Mouse (Mus musculus): ENCODE results near the gene Neto2.
"Not testable (repeated sequence)": the region's sequence is repeated elsewhere in the genome, so short reads cannot be mapped to it uniquely, and the experiment has no call there.

Neto2 gene

DNA sequence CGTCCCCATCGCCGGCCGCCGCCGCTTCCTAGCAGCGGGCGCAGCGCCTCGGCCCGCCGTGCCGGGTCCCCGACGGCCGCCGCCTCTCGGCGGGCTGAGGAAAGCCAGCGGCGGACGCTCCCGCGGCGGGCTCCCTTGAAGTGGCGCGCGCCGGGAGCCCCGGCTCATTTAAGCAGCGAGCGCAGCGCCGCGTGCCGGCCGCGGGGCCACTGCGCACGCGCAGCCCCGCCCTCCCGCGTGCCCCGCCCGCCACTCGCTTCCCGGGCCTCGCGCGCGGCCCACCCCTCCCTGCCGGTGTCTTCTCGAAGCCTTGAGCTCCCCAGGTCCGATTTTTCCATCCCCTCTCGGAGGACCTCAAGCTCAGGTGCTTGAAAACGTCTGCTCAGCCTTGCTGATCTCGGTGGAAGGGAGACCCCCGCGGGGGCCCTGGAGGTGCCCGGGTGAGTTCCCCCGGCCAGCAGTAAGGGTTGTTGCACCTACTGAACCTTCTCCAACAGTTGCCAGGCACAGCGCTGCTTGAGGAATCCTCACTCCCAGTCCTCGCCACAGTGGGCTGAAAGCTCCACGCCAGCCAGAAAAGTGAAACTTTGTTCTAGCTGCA is at the start of gene Neto2:
Gene Neto2, minus strand, starts transcription at position 174 of the 601 bp plus-strand sequence.
- peak; percentile 58 for DNase-seq (ENCODE audit: low read depth, low spot score)

DNA sequence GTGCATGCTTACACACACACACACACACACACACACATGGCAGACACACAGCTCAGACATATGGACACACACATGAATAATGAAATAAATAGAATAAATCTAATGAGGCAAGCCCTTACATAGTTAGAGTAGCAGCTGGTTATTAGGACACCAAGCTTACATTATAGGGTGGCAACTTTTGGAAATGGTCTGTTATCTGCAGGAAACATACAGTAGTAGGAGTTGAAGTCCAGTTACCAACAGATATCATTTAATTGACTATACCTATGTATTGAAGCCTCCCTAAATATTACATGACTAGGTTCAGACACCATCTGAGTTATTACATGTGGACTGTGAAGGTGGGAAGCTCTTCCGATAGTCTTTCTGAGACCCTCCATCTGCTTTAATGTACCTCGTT is 44.3 kb upstream of the Neto2 start:
- no peak for DNase-seq (ENCODE audit: low read depth, low spot score)

DNA sequence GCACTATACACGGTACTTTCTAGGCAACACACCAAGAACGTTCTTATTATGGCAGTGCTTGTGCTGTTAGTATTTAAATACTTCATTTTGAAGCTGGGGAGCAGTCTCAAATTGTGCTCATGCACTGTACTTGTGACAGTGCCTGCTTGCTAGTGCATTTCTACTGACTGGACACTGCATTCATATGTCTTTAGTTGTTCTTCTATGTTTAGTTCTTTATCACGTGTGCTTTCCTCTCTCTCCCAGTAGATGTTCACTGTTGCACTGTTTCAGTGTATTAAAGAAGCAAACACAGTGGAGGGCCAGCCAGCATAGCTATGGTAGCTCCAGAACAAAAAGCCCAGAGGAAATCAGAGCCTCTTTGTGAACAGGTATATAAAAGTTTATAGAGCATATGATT is 29.8 kb upstream of the Neto2 start:
- DNase-seq (ENCODE audit: low read depth, low spot score), result no peak

DNA sequence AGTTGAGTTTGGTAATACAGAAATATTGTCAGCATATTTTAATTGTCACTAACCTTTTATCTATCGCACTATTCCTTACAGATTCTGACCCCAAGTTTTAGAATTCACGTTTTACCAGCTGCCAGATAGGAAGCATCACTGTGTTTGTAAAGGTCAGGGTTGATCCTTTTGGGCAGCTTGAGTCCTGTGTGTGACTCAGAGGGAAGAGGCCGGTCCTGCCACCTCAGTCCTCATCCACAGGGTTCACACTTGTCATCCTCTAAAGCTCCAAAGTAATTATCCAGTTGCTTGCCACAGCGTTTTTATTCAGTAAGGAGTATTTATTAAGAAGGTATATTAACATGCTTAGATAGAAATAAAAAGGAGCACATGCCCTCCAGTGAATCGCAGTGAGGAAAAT is 16.5 kb upstream of the Neto2 start:
- DNase-seq (ENCODE audit: low read depth, low spot score), result no peak

DNA sequence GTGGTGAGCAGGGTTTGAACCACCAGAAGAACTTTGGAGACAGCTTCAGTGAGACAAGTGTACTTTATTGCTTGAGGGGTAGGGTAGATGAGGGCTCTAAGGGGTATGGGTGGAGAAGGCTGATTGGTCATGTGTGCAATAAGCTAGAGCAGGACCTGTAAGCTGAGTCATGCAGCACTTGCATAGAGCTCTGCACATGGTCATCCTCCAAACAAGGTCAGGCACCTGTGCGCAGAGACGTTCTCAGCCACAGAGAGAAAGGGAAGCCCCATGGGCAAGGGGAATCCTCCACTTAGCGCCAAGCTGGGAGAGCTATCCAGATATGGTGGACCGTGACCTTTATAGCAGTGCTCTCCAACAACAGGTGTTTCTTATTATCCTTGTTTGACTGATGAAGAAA is 16.0 kb upstream of the Neto2 start:
- no peak for DNase-seq (ENCODE audit: low read depth, low spot score)

DNA sequence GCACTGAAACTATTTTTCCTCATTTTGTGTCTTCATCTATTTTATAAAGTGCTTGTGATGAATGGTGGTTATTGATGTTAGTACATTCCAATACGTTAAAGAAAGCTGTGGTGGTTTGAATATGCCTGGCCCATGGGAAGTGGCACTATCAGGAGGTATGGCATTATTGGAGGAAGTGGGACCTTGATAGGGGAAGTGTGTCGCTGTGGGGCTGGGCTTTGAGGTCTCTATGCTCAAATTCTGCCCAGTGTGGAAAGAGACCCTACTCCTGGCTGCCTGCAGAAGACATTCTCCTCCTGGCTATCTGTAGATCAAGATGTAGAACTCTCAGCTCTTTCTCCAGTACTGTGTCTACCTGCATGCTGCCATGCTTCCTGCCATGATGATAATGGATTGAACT is 6.3 kb upstream of the Neto2 start:
- DNase-seq (ENCODE audit: low read depth, low spot score), result no peak

DNA sequence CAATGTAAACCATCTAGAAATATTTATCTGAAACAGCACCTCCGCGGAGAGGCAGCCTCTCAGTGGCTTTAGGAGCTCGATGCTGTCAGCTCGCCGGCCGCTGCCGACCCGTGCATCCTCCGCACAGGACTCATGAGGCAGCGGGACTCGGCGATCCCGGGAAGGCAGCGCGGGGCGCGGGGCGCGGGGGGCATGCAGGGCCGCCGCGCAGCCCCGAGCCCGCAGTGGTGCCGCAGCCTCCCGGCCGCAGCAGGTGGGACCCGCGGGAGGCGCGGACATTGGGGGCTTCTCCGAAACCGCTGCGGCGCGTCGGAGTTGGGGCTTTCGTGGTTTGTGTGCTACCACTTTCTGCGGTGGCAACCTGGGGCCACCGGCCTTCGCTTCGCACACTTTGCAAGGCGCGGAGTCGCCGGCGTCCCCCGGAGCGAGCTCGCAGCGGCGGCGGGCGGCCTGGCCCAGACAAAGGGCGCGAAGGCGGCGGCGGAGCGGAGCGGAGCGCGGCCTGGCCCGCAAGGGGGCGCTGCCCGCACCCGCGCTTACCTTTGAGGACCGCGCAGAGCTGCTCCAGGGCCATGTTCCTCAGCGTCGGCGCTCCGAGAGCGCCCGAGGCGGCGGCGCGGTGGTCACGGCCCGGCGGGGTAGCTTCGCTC is 498 bp downstream of the Neto2 start:
- DNase-seq (ENCODE audit: low read depth, low spot score), result peak; percentile 71

DNA sequence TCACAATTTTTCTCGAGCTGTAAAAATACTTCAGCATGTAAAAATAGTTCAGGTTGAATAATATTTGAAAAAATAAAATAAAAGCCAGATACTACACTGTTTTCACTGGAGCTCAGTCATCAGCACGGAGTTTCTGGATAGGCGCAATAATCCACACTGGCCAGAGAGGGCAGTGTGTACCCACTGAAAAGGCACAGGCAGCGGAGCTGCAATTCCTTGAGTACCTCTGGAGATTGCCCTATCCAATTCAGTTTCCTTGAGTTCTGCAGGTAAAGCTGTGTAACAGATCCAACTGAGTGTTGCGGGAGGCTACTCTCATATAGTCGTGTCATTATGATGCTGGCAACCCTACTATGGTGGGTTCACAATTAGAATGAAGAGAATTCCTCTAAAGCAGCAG is 1.7 kb downstream of the Neto2 start:
- DNase-seq (ENCODE audit: low read depth, low spot score), result peak; percentile 85

DNA sequence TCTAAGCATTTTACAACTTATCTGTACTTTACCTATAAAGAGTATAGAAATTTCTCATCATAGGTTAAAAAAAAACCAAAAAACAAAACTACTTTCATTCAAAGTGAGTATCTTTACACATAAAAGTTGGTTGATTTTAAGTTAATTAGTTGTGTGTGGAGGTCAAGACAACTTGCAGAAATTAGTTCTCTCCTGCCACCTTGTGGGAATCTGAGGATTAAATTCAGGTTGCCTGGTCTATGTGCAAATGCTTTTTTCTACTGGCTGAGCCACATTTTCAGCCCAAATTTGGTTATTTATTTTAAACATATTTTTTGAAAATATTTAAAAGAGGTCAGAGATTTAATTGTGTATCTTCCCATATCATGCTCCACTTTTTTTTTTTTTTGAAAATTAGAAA is 35.6 kb downstream of the Neto2 start:
- DNase-seq (ENCODE audit: low read depth, low spot score), result peak; percentile 49

DNA sequence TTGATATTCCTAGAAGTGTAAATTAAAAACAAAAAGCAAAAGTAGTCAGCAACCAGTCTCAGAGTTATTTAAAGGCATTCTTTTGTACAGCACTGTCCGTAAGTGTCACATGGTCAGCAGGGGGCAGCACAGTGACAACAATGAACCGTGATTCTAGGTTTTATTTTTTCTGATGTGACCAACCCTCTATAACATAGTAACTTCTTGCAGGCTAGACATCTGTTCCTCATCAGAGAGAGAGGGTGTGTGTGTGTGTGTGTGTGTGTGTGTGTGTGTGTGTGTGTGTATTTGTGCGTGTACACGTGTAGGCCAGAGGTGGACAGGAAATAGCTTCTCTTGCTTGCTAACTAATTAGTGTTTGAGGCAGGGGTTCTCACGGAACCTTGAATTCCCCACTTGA is 38.7 kb downstream of the Neto2 start:
- DNase-seq (ENCODE audit: low read depth, low spot score), result peak; percentile 45

DNA sequence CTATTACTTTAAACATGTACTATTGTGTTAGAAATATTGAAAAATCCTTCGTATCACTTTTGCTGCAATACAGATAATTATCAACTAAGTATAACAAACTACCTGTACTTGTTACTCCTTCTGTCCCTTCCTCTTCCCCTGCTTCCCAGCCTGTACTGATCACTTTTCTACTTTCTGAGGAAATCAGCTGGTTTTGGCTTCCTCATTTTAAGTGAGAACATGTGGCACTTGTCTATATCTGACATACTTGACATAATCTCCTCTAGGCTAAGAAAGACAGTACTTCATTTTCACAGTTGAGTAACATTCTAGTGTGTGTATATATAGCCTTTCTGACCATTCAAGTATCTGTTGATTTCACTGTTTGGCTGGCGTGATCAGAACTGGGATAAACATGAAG is 49.5 kb downstream of the Neto2 start:
- DNase-seq (ENCODE audit: low read depth, low spot score), result no peak

DNA sequence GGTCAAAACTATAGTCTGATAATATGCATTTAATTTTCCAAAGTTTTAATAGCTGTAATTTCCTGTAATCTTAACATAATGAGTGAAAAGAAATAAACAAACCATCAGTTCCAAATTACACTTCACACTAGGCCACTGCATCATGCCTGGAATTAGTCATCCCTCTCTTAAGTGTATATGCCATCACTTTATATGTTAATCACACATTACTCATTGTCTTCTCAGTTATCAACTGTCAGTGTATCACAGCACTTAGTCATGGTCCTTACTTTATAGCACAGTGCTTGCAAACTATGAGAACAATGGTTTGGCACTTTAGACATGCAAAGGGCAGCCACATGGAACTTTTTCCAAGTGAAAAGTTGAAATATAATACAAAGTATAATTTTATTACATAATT is 52.2 kb downstream of the Neto2 start:
- no peak for DNase-seq (ENCODE audit: low read depth, low spot score)

DNA sequence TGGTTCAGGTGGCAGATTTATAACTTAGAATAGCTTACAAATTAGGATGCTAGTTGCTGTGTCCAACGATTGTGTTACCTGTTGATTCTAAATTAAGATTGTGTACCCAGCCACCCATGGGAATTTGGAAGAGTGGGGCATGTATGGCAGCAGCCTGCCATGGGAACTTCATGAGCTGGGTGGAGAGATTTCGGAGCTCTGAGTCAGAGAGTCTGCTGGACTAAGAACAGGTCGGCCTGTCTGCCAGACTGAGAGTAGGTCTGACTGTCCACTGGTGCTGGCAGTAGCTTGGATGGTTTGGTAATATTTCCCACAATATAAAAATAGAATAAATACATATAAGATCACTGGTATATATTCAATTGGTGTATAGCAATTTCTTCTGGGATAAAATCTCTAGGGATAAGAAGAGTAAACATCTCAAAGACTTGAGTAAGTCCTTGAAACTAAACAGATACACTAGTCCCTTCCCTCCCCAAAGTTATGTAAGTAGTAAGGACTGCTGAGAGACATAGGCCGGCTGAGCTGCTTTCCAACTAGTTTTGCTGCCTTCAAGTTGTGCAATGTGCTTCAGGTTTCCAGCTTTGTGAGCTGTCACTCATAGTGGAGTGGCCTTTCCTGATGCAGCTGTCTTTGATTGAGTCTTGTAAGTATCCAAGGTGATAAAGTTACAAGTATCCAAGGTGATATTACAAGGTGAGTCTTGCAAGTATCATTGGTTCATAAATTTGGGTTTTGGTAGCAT is 55.6 kb downstream of the Neto2 start:
- DNase-seq (ENCODE audit: low read depth, low spot score), result no peak

DNA sequence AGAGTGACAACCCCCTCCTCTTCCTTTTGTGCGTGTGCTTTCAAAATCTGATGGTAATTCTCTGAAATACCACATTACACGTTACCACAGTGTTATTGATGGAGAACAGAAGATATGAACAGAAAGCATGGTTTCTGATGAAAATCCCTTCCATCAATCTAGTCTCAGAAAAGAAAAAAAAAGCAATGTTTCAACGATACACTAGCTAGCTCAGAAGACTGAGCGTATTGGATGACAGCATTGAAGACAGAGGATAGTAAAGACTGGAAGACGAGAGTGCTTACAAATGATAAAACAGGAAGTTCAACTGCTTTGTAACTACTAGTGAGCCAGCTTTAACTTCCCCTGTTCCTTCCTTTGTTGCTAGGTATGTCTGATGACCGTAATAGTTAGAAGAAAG is 76.3 kb downstream of the Neto2 start:
- no peak for DNase-seq (ENCODE audit: low read depth, low spot score)

DNA sequence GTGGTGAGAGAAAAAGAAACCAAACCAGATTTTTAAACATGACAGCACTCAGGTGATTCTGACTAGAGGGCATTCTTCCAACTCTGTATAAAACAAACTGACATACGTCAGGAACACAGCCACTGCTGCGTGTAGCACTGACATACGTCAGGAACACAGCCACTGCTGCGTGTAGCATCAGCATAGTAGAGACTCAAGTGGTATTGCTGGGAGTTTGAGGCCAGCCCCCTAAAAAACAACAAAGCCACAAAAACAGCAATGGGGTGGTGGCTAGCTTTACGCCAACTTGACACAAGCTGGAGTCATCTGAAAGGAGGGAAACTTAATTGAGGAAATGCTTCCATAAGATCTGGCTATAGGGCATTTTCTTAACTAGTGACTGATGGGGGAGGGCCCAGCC is 77.5 kb downstream of the Neto2 start:
- DNase-seq (ENCODE audit: low read depth, low spot score), result no peak

DNA sequence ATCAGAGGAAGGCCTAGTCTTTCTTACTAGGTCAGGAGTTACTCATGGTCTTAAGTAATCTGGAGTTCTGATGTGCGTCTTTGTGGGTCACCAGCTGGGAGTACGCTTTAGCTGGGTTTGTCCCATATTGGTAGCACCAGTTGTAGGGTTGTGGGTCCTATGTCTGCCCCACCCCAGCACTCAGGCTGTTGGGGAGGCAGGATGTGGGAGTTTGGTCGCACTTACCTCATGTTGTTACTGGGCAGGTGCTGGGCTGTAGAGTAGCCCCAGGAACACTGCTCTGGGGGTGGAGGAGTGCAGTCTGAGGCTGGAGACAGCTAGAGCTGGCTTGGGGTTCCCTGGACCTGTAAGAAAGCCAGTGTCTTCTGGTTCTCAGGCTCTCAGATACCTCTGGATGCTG is 81.9 kb downstream of the Neto2 start:
- no peak for DNase-seq (ENCODE audit: low read depth, low spot score)

DNA sequence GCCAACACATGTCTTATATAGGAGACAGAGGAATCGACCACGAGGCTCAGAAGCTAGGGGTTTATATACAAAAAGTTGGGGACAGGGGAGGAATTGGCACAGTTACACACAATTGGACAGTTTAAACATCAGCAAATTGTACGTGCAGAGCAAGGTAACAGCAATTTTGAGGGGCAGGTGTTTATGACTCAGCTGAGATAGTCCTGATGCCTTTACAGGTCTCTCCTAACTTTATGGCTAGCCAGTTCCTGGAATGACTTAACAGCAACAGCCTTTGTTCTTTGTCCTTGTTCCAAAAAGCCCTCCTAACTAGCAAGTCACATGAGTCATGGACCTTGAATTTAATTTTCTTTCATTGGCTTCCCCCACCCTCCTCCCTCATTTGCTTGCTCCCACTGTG is 83.6 kb downstream of the Neto2 start:
- DNase-seq (ENCODE audit: low read depth, low spot score), result not testable (repeated sequence)

DNA sequence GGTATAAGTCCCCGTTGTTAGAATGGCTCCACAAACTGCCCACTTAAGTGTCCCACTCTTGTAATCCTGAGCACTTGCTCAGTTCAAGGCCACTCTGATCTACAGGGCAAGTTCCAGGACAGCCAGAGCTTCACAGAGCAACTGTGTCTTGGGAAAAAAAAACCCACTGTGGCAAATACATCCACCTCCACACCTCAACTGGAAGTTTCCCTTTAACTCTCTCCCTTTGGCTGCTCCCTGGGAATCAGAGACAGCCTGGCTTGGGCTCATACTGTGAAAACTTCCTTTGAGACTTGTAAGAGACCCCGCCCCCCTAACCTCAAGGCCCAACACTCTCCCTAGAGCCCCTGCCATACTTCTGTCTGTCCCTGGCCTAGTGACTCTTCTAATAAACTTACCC is 91.9 kb downstream of the Neto2 start:
- DNase-seq (ENCODE audit: low read depth, low spot score), result peak; percentile 11

DNA sequence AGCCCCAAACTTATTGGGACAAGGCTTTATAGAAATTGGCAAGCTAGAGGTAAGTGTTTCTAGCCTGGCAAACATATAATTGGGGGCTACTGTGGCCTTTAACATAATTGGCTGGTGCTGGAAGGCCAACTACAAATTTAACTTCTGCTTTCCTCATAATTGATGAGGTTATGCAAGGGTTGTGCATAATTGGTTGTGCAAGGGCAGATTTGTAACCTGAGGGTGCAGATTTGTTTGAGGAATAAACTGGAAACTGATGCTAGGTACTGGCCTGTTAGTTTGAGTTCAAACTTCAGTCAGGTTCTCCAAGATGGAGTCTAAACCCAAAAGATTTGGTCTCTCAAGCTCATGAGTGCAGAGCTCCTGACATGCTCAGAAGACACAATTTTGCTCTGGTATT is 92.9 kb downstream of the Neto2 start:
- DNase-seq (ENCODE audit: low read depth, low spot score), result no peak

DNA sequence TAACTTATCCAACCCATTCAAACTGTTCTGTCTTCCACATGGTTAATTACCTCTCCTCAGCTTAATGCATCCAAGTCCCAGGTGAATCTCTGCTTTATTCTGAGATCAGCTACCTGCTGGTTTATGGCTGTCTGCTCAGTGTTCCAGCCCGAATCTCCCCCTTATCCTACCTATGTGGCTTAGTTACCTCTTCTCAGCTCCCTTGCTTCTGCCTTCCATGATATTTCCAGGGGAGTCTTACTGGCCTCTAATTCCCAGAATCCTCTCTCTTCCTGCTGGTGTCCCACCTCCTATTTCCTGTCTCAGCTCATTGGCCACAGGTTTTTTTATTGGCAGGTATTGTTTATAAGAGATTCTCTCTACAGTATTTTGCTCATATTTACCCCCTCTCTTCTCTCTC is 93.8 kb downstream of the Neto2 start:
- DNase-seq (ENCODE audit: low read depth, low spot score), result no peak

DNA sequence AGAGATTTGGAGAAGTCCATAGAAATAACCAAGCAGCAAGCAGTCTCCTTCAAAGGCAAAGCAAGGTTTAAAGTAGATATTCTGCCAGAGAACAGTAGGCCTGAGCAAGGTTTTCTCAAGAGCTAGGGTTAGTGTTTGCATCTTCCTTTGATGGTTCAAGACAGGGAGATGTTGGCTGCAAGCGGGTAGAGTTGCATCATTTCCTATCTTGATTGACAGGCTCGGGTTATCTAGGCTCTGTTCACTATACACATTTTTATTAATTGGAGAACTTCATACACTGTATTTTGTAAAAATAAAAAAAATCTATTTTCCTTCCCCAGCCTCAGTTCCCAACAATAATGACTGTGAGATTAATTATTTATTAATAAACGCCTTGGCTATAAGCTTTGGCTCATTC is 94.2 kb downstream of the Neto2 start:
- DNase-seq (ENCODE audit: low read depth, low spot score), result no peak

DNA sequence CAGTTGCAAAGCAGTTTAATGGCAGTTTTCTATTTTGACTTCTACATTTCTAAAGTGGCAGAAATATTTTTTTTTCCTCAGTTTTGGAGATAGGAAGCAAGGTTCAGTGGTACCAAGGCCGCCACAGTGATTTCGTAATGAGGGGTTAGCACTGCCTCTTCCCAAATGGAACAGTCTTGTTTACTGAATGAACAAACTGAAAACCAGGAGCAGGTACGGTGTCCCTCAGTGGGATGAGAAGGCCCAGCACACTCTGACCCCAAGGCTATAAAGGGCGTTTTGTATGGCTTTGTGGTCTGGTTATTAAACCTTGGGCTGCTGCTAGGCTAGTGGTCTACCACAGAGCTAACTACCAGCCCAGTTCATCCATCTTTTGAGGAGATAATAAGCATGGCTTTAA is 96.5 kb downstream of the Neto2 start:
- DNase-seq (ENCODE audit: low read depth, low spot score), result no peak

DNA sequence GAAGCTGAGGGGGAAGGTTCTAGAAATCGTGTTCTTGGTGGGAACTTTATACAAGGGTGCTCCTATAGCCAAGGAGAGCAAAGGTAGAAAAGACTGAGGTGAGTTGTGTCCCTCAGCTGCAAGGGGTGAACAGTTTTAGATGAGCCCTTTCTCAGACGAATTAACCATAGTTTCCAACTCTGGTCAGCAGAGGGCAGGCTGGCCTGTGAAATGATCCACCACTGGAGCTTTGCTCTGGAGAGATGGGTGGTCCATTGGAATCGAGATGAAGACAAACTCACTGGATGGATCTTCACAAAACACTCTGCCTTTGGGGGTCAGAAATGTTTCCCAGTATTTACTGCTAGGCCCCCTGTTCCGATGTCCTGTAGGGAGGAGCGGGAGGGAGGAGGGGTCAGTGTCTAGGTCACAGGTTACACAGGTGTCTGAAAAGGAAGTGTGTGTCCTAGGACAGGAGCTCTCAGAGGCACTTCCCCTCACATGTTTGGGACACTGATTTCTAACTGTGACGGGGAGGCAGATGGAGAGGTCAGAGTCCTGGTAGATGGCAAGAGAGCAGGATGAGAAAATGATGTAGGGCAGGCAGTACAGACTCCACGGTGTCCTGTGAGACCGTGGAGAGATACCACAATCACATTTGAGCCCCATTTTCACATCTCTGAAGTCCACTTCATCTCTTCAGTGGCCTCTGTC is 97.4 kb downstream of the Neto2 start:
- peak; percentile 37 for DNase-seq (ENCODE audit: low read depth, low spot score)

All from R1 (cell line).